Mouse (Mus musculus) kidney, postnatal 4 days (tissue): ENCODE data around the gene Scpep1.

ENCODE experiments used
- DNase-seq, 2 experiments: peaks; one replicate each; pipeline ENCODE4 v3.0.0; 2021; ENCODE audit warnings: mixed read lengths in 2 of 2

Gene Scpep1

GRCm38 (mm10) chr11:88973776-88974701, 18.8 kb upstream of the Scpep1 start:
- DNase-seq: peak; percentile 95 to 97

GRCm38 (mm10) chr11:88970202-88970732, 15.0 kb upstream of the Scpep1 start, which contains the start of gene Coil:
Gene Coil, plus strand, starts transcription at chr11:88970252.
- DNase-seq: no peak

GRCm38 (mm10) chr11:88966881-88967361, 11.7 kb upstream of the Scpep1 start, which contains the start of gene Elobl:
Gene Elobl, minus strand, starts transcription at chr11:88966931.
- DNase-seq: no peak

- DNase-seq: peak in 1 of 2 experiments; percentile 21
These were observed 3.6 kb upstream of the Scpep1 start for GRCm38 (mm10) chr11:88958851-88959250.

- DNase-seq: peak in 1 of 2 experiments; percentile 49
These were observed 462 bp downstream of the Scpep1 start for GRCm38 (mm10) chr11:88954803-88955202.

- no peak for DNase-seq
These were observed 1.7 kb downstream of the Scpep1 start for GRCm38 (mm10) chr11:88953582-88953981.

GRCm38 (mm10) chr11:88952117-88952516, 3.1 kb downstream of the Scpep1 start:
- DNase-seq: no peak

- DNase-seq: no peak
These were observed 3.7 kb downstream of the Scpep1 start for GRCm38 (mm10) chr11:88951576-88951975.

- no peak for DNase-seq
These were observed 4.5 kb downstream of the Scpep1 start for GRCm38 (mm10) chr11:88950640-88951250.

- no peak for DNase-seq
These were observed 5.2 kb downstream of the Scpep1 start for GRCm38 (mm10) chr11:88949802-88950639.

GRCm38 (mm10) chr11:88948896-88949295, 6.4 kb downstream of the Scpep1 start:
- no peak for DNase-seq

- no peak for DNase-seq
These were observed 9.2 kb downstream of the Scpep1 start for GRCm38 (mm10) chr11:88945971-88946585.

GRCm38 (mm10) chr11:88941489-88941888, 13.8 kb downstream of the Scpep1 start:
- DNase-seq: no peak

GRCm38 (mm10) chr11:88939634-88940033, 15.6 kb downstream of the Scpep1 start:
- DNase-seq: no peak

GRCm38 (mm10) chr11:88938770-88939169, 16.5 kb downstream of the Scpep1 start:
- no peak for DNase-seq

- no peak for DNase-seq
These were observed 17.4 kb downstream of the Scpep1 start for GRCm38 (mm10) chr11:88937886-88938285.

GRCm38 (mm10) chr11:88934089-88935000, 20.9 kb downstream of the Scpep1 start:
- DNase-seq: no peak

GRCm38 (mm10) chr11:88933030-88933429, 22.2 kb downstream of the Scpep1 start:
- no peak for DNase-seq

- no peak for DNase-seq
These were observed 23.4 kb downstream of the Scpep1 start for GRCm38 (mm10) chr11:88931692-88932530.

- DNase-seq: peak in 1 of 2 experiments; percentile 18
These were observed 28.7 kb downstream of the Scpep1 start for GRCm38 (mm10) chr11:88926566-88926965.
